Mouse (Mus musculus): ENCODE results near the gene Pde6g. TPM values are rescaled to one million over a fixed set of nuclear protein-coding genes. Genes with fewer than 3 reads are reported as not detected.

The Pde6g gene
- polyA plus RNA-seq, 1 experiment from 2014 or later: 0.21 TPM

- H3K27me3 ChIP-seq (ENCODE audit: control insufficient read depth, insufficient read depth, low read depth, low read length): no peaks in the 10 kb centered on the region
- peak overlapping the region; percentile 68; the same call in 1 of the 2 replicates for H3K27ac ChIP-seq (ENCODE audit: low read length)
- peaks cover 41% of the 10 kb centered on the region for H3K36me3 ChIP-seq (ENCODE audit: control insufficient read depth, insufficient read depth, low read length)
- peak overlapping the region; percentile 95 for H3K4me2 ChIP-seq (ENCODE audit: low read depth, low read length)
- no peaks in the 10 kb centered on the region for H3K9me3 ChIP-seq (ENCODE audit: control insufficient read depth, low read length)
- ATAC-seq (ENCODE audit: low read depth): no peak
- H3K9ac ChIP-seq (ENCODE audit: low read length): peak overlapping the region; percentile 89
- peaks cover 15% of the 10 kb centered on the region for H3K4me1 ChIP-seq (replicated peaks; ENCODE audit: control insufficient read depth, insufficient read depth, low read length)
- 81% methylated on average over 7 of the region's 7 CpGs for WGBS
- peak overlapping the region; percentile 96 for H3K4me3 ChIP-seq (ENCODE audit: low read length)
Measured at GRCm38 (mm10) chr11:120483448-120483934, 30.2 kb upstream of the Pde6g start.

GRCm38 (mm10) chr11:120472052-120472451, 18.8 kb upstream of the Pde6g start:
- H3K36me3 ChIP-seq (ENCODE audit: control insufficient read depth, insufficient read depth, low read length): peaks cover 27% of the 10 kb centered on the region
- H3K27me3 ChIP-seq (ENCODE audit: control insufficient read depth, insufficient read depth, low read depth, low read length): no peaks in the 10 kb centered on the region
- H3K4me1 ChIP-seq (replicated peaks; ENCODE audit: control insufficient read depth, insufficient read depth, low read length): peaks cover 7% of the 10 kb centered on the region
- no peak overlapping the region for H3K27ac ChIP-seq (ENCODE audit: low read length)
- H3K9me3 ChIP-seq (ENCODE audit: control insufficient read depth, low read length): no peaks in the 10 kb centered on the region
- H3K4me2 ChIP-seq (ENCODE audit: low read depth, low read length): no peak overlapping the region
- no peak overlapping the region for H3K9ac ChIP-seq (ENCODE audit: low read length)
- H3K4me3 ChIP-seq (ENCODE audit: low read length): no peak overlapping the region
- WGBS: 91% methylated on average over 6 of the region's 6 CpGs
- no peak for ATAC-seq (ENCODE audit: low read depth)

GRCm38 (mm10) chr11:120467736-120468092, 14.4 kb upstream of the Pde6g start:
- Histone ChIP-seq H3K9me3 (ENCODE audit: control insufficient read depth, low read length) (no peaks in the 10 kb centered on the region), H3K4me2 (ENCODE audit: low read depth, low read length) (peak overlapping the region; percentile 92), H3K27me3 (ENCODE audit: control insufficient read depth, insufficient read depth, low read depth, low read length) (no peaks in the 10 kb centered on the region), H3K9ac (ENCODE audit: low read length) (peak overlapping the region; percentile 90), H3K4me3 (ENCODE audit: low read length) (peak overlapping the region; percentile 96), H3K36me3 (ENCODE audit: control insufficient read depth, insufficient read depth, low read length) (peaks cover 10% of the 10 kb centered on the region), H3K4me1 (replicated peaks; ENCODE audit: control insufficient read depth, insufficient read depth, low read length) (peaks cover 16% of the 10 kb centered on the region), H3K27ac (ENCODE audit: low read length) (peak overlapping the region; percentile 33; the same call in 1 of the 2 replicates)
- under 1% methylated on average over 33 of the region's 33 CpGs for WGBS
- ATAC-seq (ENCODE audit: low read depth): no peak

GRCm38 (mm10) chr11:120467051-120467735, 13.9 kb upstream of the Pde6g start, which contains the start of gene Arl16:
Arl16 (minus strand) TSS chr11:120467607.
- Histone ChIP-seq H3K36me3 (ENCODE audit: control insufficient read depth, insufficient read depth, low read length) (peaks cover 10% of the 10 kb centered on the region), H3K4me2 (ENCODE audit: low read depth, low read length) (peak within 1 kb of the TSS; percentile 94), H3K27me3 (ENCODE audit: control insufficient read depth, insufficient read depth, low read depth, low read length) (no peaks in the 10 kb centered on the region), H3K9ac (ENCODE audit: low read length) (peak within 1 kb of the TSS; percentile 90), H3K27ac (ENCODE audit: low read length) (peak within 1 kb of the TSS; percentile 65), H3K4me3 (ENCODE audit: low read length) (peak within 1 kb of the TSS; percentile 96), H3K9me3 (ENCODE audit: control insufficient read depth, low read length) (no peaks in the 10 kb centered on the region), H3K4me1 (replicated peaks; ENCODE audit: control insufficient read depth, insufficient read depth, low read length) (peaks cover 16% of the 10 kb centered on the region)
- ATAC-seq (ENCODE audit: low read depth): peak; percentile 100
- WGBS: under 1% methylated on average over 51 of the region's 54 CpGs

- 87% methylated on average over 4 of the region's 4 CpGs for WGBS
- H3K4me2 ChIP-seq (ENCODE audit: low read depth, low read length): no peak overlapping the region
- no peak overlapping the region for H3K4me3 ChIP-seq (ENCODE audit: low read length)
- no peak overlapping the region for H3K27ac ChIP-seq (ENCODE audit: low read length)
- ATAC-seq (ENCODE audit: low read depth): no peak
- H3K9ac ChIP-seq (ENCODE audit: low read length): no peak overlapping the region
- H3K36me3 ChIP-seq (ENCODE audit: control insufficient read depth, insufficient read depth, low read length): 0 out of 2 replicates have a peak, but pooled peaks cover 2% of the 10 kb centered on the region
- H3K9me3 ChIP-seq (ENCODE audit: control insufficient read depth, low read length): no peaks in the 10 kb centered on the region
- peaks cover 16% of the 10 kb centered on the region for H3K4me1 ChIP-seq (replicated peaks; ENCODE audit: control insufficient read depth, insufficient read depth, low read length)
- no peaks in the 10 kb centered on the region for H3K27me3 ChIP-seq (ENCODE audit: control insufficient read depth, insufficient read depth, low read depth, low read length)
Measured at GRCm38 (mm10) chr11:120465521-120465920, 12.2 kb upstream of the Pde6g start.

GRCm38 (mm10) chr11:120464365-120464764, 11.1 kb upstream of the Pde6g start:
- 79% methylated on average over 5 of the region's 5 CpGs for WGBS
- Histone ChIP-seq H3K9ac (ENCODE audit: low read length) (no peak overlapping the region), H3K4me2 (ENCODE audit: low read depth, low read length) (no peak overlapping the region), H3K27me3 (ENCODE audit: control insufficient read depth, insufficient read depth, low read depth, low read length) (no peaks in the 10 kb centered on the region), H3K27ac (ENCODE audit: low read length) (no peak overlapping the region), H3K4me1 (replicated peaks; ENCODE audit: control insufficient read depth, insufficient read depth, low read length) (peaks cover 16% of the 10 kb centered on the region), H3K4me3 (ENCODE audit: low read length) (no peak overlapping the region), H3K9me3 (ENCODE audit: control insufficient read depth, low read length) (no peaks in the 10 kb centered on the region), H3K36me3 (ENCODE audit: control insufficient read depth, insufficient read depth, low read length) (peaks cover 9% of the 10 kb centered on the region)
- no peak for ATAC-seq (ENCODE audit: low read depth)

GRCm38 (mm10) chr11:120463536-120463935, 10.2 kb upstream of the Pde6g start:
- H3K27ac ChIP-seq (ENCODE audit: low read length): no peak overlapping the region
- H3K27me3 ChIP-seq (ENCODE audit: control insufficient read depth, insufficient read depth, low read depth, low read length): no peaks in the 10 kb centered on the region
- no peak overlapping the region for H3K4me3 ChIP-seq (ENCODE audit: low read length)
- no peak overlapping the region for H3K9ac ChIP-seq (ENCODE audit: low read length)
- 81% methylated on average over 2 of the region's 2 CpGs for WGBS
- peaks cover 11% of the 10 kb centered on the region for H3K36me3 ChIP-seq (ENCODE audit: control insufficient read depth, insufficient read depth, low read length)
- H3K4me1 ChIP-seq (replicated peaks; ENCODE audit: control insufficient read depth, insufficient read depth, low read length): peaks cover 22% of the 10 kb centered on the region
- H3K9me3 ChIP-seq (ENCODE audit: control insufficient read depth, low read length): no peaks in the 10 kb centered on the region
- no peak overlapping the region for H3K4me2 ChIP-seq (ENCODE audit: low read depth, low read length)
- no peak for ATAC-seq (ENCODE audit: low read depth)

- H3K4me1 ChIP-seq (replicated peaks; ENCODE audit: control insufficient read depth, insufficient read depth, low read length): peaks cover 7% of the 10 kb centered on the region
- H3K27ac ChIP-seq (ENCODE audit: low read length): no peak overlapping the region
- peak overlapping the region; percentile 80 for H3K4me2 ChIP-seq (ENCODE audit: low read depth, low read length)
- no peaks in the 10 kb centered on the region for H3K27me3 ChIP-seq (ENCODE audit: control insufficient read depth, insufficient read depth, low read depth, low read length)
- WGBS: 58% methylated on average over 6 of the region's 6 CpGs
- H3K9me3 ChIP-seq (ENCODE audit: control insufficient read depth, low read length): no peaks in the 10 kb centered on the region
- peak overlapping the region; percentile 80 for H3K9ac ChIP-seq (ENCODE audit: low read length)
- peak overlapping the region; percentile 65 for H3K4me3 ChIP-seq (ENCODE audit: low read length)
- peaks cover 9% of the 10 kb centered on the region for H3K36me3 ChIP-seq (ENCODE audit: control insufficient read depth, insufficient read depth, low read length)
- no peak for ATAC-seq (ENCODE audit: low read depth)
Measured at GRCm38 (mm10) chr11:120458847-120459597, 5.7 kb upstream of the Pde6g start.
